Mouse (Mus musculus): ENCODE results near the gene Psmd11.

Gene Psmd11

DNA sequence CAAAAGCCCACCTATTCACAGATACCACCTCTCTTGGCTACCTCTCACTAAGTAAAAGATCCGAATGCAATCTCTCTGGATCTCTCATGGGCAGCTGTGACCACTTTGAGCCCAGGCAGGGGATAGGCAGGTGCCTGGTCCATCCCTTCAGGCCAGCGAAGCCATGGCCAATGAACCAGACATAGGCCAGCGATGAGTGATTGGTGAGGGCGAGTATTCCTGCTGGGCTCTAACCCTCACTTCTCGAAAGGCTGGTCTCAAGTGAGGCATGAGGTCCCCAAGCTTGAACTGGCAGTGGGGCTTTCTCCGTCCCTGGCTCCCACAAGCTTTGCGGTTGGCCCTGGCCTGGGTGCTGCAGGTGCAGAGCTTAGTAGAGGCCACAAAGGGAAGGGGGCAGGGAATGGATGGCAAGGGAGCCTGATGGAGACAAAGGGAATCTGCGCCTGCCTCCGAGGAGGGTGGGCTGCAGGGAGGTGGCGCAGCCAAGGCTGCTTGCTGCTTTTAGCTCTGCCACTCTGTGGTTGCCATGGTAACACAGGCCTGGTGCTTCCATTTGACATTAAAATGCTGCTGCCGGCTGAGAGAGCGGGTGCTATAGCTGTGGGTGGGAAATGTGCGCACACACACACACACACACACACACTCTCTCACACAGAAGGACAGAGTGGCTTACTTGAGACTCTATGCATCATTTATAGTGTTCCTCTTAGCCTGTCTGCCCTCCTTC, 75.5 kb downstream of the Psmd11 start:
- no peak for DNase-seq (ENCODE audit: low spot score in 2 of 2)

DNA sequence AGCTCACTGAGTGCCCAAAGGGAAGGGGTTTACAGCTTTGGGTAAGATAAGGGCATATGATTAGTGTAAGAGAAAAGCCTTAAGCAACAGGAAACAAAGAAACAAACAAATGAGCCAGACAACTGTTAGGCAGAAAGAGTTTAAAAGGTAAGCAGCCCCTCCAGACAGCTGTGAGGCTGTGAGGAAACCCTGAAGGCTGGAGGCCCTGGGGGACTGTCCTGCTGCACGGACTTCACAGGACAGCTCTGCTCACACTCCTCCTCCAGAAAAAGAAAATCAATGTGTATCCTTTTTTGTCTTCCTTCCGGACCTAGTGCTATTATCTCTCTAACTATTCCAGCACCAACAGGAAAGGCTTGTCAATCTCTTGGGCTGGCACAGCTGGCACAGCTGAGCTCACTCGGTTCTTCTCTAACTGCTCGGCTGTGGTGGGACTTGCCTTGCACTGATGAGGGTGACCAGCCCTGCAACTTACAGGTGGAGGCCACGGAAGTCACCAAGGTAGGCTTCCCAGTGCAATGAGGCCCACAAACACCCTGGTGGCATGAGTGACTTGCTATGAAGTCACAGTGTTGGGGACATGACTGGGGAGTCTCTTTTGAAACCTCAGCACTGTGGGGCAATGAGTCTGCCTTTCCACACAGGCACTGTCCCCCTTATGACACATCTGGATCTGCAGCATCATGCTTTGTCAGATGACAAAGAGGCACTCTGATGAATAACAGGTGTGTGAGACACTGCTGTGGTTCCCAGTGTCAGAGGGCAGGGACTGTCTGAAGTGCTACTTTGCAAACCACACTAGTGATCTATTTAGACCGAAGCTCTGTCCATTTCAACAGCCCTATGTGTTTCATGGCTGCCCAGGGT, 76.3 kb downstream of the Psmd11 start:
- DNase-seq (ENCODE audit: low spot score in 2 of 2), result no peak

DNA sequence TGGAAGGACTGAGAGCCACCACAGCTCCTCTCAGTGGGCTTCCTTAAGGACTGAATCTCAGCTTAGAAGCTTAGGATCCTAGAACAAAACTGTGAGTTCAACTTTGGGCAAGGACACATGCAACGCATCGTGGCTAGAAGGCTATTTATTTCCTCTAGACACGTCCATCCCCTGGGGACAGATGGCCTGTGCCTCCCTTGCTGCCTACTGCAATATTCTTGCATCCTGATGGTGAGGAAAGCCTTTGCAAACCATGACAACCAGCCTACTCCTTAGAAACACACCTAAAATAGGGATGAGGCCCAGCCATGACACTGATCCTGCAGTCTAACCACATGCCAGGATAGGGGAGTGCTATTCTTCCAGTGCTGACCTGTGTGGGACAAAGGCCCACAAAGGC, 77.2 kb downstream of the Psmd11 start:
- DNase-seq (ENCODE audit: low spot score in 2 of 2), result no peak

DNA sequence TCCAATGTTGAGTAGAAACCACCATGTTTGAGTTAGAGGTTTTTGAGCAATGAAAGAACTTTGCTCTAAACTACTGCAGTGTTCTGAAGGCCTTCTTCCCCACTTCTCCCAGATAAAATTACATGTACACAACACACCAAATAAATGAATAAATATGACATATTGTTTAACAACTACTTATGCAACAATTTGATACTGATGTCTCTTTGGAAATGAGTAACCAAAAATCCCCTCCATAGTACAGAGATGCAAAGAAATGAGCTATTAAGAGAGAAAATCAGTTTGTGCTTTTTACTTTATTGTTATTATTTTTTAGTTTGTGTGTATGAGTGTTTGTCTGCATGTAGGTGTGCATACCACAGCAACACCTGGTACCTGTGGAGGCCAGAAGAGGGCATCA, 78.1 kb downstream of the Psmd11 start:
- no peak for DNase-seq (ENCODE audit: low spot score in 2 of 2)

DNA sequence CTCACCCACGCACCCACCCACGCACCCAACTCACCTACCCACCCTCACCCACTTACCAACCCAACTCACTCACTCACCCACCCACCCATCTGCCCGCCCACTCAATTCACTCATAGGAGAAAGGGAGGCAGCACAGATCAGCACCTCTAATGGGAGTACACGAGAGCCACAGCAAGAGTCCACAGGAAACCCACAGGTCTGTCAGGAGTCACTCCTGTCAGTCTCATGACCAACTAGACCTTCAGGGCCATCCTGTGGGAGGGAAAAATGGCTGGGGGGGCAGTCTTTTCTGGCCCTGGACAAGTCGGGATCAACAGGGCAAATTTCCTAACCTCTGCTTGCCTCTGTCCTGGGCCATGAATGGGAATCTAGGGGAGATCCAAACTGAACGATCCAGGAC, 79.4 kb downstream of the Psmd11 start:
- no peak for DNase-seq (ENCODE audit: low spot score in 2 of 2)

- peak in 1 of 2 experiments; percentile 45 for DNase-seq (ENCODE audit: low spot score in 2 of 2)
Measured at GRCm38 (mm10) chr11:80508361-80509175, 80.2 kb downstream of the Psmd11 start.

DNA sequence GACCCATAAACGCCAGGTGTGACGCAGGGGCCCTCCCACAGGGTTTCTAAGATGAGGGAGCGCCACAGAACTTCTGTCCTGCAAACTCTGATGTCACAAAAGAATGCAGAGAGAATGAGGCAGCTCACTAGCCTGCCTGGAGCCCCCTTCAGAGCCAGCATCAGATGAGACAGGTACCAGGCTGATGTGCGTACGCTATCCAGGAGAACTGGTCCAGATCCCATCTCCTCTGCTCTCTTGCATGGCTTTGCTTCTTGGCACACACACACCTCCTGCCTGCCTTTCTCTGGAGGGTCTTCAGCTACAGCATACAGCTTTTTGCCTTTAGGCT, 80.7 kb downstream of the Psmd11 start:
- DNase-seq (ENCODE audit: low spot score in 2 of 2), result no peak

DNA sequence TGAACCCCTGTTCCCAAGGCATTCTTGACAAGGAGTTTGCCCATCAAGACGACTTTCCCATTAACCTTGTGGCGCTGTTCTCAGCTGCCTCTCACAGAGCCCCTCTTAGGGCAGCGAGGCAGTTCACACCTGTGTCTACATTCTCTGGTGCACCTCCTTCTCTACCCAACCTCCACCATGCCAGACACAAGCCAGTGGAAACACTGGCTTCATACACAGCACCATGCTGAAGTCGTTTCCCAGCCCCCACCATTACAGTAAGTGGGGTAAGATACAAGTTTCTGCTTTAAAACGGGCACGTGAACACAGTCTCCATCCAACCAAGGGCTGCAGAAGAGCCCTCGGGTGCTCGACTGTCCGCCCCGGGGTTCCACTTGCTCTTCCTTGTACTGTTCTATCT, 81.7 kb downstream of the Psmd11 start:
- DNase-seq (ENCODE audit: low spot score in 2 of 2), result no peak

DNA sequence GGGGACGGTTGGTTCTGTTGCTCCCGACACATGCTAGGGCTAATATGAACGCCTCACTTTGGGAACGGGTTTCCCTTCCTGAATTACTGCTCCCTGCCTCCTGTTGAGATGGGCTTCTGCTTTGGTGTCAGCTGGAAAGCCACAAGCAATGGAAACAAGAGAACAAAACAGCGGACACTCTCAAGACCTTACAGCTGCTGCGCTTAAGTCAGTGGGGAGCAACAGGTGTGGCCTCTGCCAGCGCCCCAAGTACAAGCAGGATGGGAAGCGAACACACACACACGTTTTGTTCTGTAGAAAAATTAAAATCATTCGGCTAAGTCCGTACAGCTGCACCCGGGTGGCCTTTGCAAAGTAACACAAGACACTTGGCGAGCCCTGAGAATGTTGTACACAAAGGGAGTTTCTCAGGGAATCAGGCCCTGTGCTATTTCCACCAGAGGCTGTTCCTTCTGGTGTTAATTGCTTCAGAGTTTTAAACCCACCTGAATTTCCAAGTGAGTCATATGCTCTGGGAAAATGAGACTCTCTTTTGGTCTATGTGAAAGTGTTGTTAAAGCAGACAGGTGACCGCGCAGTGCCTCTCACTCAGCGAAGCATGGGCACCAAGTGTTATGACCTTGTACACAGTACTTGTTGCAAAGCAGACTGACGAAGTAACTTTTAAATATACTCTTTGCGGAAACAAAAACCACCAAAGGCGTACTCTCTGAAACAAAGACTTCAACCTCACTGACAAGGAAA, 84.1 kb downstream of the Psmd11 start:
- DNase-seq (ENCODE audit: low spot score in 2 of 2), result no peak

DNA sequence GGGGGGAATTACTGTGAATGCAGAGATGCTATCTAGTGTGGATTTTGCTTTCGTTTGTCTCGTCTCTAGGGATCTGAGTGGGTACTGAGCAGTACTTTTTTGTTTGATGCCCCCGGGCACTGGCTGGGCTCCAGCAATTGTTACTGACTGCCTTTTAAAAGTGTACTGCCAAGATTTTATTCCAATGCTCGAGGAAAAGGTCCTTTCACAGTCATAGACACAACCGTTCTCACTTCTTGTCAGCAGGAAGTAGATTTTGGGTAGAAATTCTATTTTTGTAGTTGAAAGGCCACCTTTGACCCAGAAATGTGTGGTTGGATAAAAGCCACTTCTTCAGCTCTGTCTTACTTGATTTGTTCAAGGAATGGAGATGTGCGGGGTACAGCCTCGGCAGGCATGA, 85.4 kb downstream of the Psmd11 start:
- DNase-seq (ENCODE audit: low spot score in 2 of 2), result no peak

DNA sequence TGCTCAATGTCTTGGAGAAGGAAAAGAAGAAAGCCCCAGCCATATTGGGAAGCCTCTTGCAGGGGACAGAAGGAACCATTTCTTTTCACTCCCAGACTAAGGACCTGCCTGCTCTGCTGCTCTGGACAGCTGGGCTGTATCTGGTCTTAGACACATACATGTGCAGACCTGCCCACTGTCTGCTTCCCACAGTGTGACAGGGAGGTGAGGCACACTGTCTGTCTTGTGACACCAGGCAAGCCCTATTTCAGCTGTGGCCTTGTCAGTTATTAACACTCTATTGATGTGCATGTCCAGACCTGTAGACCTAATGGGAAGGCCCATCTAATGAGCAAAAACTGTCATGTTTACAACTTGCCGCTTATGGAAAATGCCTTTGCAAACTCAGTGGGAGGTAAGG, 86.9 kb downstream of the Psmd11 start:
- no peak for DNase-seq (ENCODE audit: low spot score in 2 of 2)

DNA sequence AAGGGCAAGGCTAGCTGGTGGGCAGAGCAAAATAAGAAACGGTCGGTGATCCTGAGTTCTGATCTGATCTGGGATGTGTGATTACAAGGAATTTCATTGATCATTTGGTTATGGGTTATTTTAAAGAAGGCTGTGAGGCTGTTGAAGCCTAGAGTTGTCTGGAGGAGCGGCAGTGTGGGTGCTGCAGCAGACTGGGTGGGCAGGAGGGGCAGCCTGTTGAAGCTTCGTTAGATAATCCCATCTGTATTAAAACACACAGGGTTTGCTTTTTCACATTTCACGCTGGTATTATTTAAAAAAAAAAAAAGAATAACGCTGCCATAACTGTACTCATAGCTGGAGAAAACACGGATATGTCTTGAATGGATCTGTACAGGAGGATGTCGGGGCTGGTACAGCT, 87.5 kb downstream of the Psmd11 start:
- DNase-seq (ENCODE audit: low spot score in 2 of 2), result no peak

DNA sequence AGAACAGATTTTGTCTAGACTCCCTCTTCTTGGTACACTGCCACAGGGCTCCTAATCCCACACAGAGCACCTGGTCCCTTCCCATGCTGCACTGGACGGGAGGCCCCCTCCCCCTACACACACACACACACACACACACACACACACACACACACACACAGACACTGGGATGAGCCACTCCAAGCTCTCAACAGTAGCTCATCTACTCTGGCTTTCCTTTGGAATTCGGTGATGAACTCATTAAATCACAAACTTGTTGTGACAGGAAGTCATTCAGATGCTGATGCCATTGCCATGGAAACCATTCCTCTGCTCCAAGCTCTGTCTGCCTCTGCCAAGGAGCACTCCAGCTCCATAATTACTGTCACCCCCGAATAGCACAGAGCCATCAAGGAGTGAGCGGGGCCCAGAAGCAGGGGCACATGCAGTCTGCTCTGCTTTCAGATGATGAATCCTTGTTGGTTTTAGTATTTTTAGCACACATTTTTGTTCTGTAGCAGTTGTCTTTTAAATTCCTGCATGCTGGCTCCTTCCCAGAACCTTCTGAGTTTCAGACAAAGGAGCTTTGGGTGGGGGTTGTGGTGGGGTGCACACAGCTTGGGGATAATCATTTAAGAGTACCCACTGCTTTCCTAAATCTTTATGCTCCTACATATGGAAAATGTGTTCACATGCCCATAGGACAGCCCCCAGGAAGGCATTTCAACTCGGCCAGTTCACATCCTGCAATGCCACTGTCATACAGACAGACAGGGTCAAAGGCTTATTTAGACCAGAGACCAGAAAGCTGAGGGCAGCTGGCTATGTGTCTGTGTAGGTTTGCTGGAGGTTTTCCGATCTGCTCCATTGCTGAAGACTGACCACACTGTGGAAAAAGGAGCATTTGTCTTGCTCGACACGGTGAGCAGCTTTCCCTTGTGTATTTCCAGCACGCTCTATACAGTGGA, 90.3 kb downstream of the Psmd11 start:
- no peak for DNase-seq (ENCODE audit: low spot score in 2 of 2)

- no peak for DNase-seq (ENCODE audit: low spot score in 2 of 2)
Measured at GRCm38 (mm10) chr11:80521148-80521547, 92.7 kb downstream of the Psmd11 start.
